Mouse (Mus musculus) splenic B cell, adult 2 months (primary cell): ENCODE data around the gene Apopt1.
A peak's percentile ranks its signal among the peaks of the same experiment; 100 is the strongest.
"Not testable (repeated sequence)": the region's sequence is repeated elsewhere in the genome, so short reads cannot be mapped to it uniquely, and the experiment has no call there.

ENCODE experiments used
- DNase-seq: peaks from one replicate; pipeline ENCODE4 v3.0.0-alpha.2; 2011; ENCODE audit warnings: low read depth, low spot score
- H3K27me3 ChIP-seq: 2 replicates; pipeline ENCODE4 v1.6.1; 2012; ENCODE audit warnings: mild to moderate bottlenecking, low read length, moderate library complexity, mixed read lengths; ENCODE audit not compliant: control insufficient read depth, poor library complexity, insufficient read depth, severe bottlenecking
- H3K36me3 ChIP-seq: 2 replicates; pipeline ENCODE4 v1.6.1; 2012; ENCODE audit warnings: mild to moderate bottlenecking, low read length, moderate library complexity, mixed read lengths; ENCODE audit not compliant: control insufficient read depth, poor library complexity, insufficient read depth, severe bottlenecking

Apopt1 gene

GRCm38 (mm10) chr12:111708181-111708580, 4.9 kb upstream of the Apopt1 start:
- Histone ChIP-seq H3K36me3 (peaks cover 2% of the 10 kb centered on the region), H3K27me3 (no peaks in the 10 kb centered on the region)
- DNase-seq: no peak

DNA sequence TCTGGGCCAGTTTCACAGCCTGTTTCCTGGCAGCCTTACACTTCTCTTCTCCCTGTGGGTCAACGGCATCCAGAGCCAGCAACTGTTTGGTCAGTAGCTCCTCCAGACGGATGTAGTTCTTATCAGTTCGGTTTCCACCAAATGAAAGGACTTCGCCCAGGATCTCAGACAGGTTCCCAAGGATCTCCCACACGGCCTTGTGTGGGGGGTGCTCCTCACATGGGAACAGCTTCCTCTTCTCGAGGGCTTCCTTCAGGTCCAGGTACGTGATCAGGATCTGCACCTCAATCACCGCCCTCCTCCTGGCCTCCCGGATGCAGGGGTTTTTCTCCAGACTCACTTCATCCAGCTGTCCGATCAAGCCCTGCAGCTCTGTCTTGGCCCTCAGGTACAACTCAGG, 3.0 kb upstream of the Apopt1 start:
- no peak for DNase-seq

GRCm38 (mm10) chr12:111712476-111712875, 585 bp upstream of the Apopt1 start:
- H3K36me3 ChIP-seq: peaks cover 2% of the 10 kb centered on the region
- peak; percentile 21 for DNase-seq
- no peaks in the 10 kb centered on the region for H3K27me3 ChIP-seq

More for the DNA sequence above, 3.0 kb upstream of the Apopt1 start:
- peaks cover 2% of the 10 kb centered on the region for H3K36me3 ChIP-seq
- H3K27me3 ChIP-seq: no peaks in the 10 kb centered on the region

GRCm38 (mm10) chr12:111713880-111714279, 819 bp downstream of the Apopt1 start:
- not testable (repeated sequence) for H3K27me3 ChIP-seq, H3K36me3 ChIP-seq, DNase-seq

- Histone ChIP-seq H3K27me3 (no peaks in the 10 kb centered on the region), H3K36me3 (no peaks in the 10 kb centered on the region)
- DNase-seq: no peak
Measured at GRCm38 (mm10) chr12:111716505-111716904, 3.4 kb downstream of the Apopt1 start.

DNA sequence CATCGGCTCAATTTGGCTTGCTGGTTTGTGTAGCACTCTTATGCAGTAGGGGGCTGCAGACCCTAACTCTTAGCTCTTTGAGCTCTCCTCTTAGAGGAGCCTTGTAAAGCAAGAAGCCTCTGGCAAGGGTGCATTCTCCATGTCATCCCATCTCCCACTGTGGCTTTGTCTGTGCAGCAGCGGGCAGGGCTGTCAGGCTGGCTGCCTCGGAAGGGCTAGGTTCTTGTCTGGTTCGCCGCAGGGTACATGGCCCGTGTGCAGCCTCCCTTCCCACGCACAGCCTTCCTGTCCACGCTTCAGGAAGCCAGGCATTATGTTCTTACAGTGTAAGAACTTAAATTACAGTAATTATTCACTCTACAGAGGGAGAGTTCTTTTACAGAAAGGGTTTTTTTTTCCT, 5.6 kb downstream of the Apopt1 start:
- Histone ChIP-seq H3K27me3 (no peaks in the 10 kb centered on the region), H3K36me3 (no peaks in the 10 kb centered on the region)
- no peak for DNase-seq

GRCm38 (mm10) chr12:111720222-111720621, 7.2 kb downstream of the Apopt1 start:
- Histone ChIP-seq H3K27me3 (no peaks in the 10 kb centered on the region), H3K36me3 (no peaks in the 10 kb centered on the region)
- no peak for DNase-seq

DNA sequence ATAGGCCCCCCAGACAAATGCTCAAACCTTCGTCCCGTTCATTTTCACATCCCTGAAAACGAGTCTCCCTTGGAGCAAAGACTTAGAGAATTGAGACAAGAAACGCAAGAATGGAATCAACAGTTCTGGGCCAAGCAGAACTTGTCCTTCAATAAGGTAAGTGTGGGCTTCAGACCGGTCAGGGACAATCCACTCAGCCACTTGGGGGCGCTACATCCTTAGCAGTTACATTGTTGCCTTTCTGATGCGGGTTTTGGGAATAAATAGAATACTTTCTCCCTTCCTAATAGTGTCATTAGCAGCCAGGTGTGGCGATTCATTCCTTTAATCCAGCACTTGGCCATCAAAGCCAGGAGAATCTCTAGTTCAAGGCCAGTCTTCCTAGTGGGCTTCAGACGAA, 9.6 kb downstream of the Apopt1 start:
- Histone ChIP-seq H3K36me3 (peaks cover 2% of the 10 kb centered on the region; the same call in 1 of the 2 replicates), H3K27me3 (no peaks in the 10 kb centered on the region)
- peak; percentile 64 for DNase-seq

DNA sequence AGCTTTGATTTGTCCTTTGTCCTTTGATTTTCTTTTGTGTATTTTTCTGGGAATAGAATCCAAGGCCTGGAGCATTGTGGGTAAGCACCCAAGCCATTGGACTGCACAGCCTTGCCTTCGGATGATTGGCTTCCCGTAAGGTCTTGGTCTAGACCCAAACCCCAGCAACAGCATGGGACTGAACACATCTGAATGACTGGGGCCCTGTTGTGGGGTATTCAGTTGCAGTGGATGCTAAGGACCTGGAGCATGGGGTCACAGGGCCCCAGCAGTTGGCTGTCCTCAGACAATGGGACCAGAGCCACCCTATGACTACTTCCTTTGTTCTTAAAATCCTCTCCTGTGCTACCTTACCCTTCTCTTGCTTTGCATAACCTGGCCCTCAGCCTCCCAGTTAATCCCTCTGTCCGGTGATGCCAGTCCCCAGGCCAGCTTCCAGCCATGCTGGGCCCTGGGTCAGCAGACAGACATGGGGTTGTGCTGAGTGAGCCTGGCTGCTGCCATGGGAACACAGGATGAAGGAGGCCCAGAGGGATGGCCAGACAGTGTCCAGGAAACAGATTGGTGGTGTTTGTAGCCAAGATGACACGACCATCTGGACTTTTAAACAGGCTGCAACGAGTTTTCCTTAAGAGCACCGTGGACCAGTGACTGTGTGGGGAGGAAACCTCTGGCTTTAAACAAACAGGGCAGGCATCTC, 11.7 kb downstream of the Apopt1 start:
- DNase-seq: no peak
- no peaks in the 10 kb centered on the region for H3K27me3 ChIP-seq
- H3K36me3 ChIP-seq: peaks cover 4% of the 10 kb centered on the region; the same call in 1 of the 2 replicates

DNA sequence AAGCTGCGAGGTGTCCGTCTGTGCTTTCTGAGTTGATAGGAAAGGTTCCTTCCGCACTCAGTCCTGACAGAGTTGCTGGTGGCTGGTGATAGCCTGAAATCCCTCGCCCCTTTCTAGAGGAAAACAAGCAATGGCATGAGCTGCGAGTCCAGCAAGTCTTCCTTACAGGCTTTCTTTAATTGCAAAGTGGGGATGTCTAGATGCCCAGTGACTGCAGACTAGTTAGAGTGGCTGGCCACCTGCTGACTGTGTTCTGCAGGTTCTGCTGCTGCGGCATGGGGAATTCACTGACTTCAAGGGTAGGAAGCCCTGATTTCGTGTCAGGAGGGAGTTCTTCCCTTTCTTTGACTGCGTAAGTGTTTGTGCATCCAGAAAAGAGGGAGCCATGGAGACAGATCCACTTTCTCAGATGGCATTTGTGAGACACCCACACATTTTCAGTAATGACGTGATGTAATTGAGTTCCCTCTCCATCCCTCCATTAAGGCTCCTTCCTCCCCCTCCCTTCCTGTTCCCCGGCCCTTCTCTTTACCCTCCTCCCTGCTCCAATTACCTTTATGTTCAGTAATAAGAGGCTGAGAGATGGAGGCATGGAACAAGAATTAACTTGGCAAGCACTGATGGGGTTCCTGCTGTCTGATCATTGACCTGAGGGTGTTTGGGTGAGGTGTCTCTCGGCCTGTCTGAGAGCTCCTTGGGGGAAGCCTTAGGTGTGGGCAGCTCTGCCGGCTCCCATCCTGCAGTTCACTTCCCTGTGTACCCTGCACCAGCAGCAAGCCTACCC, 12.5 kb downstream of the Apopt1 start:
- no peak for DNase-seq
- Histone ChIP-seq H3K27me3 (no peaks in the 10 kb centered on the region), H3K36me3 (peaks cover 4% of the 10 kb centered on the region; the same call in 1 of the 2 replicates)

- DNase-seq: no peak
- H3K27me3 ChIP-seq: no peaks in the 10 kb centered on the region
- peaks cover 4% of the 10 kb centered on the region; the same call in 1 of the 2 replicates for H3K36me3 ChIP-seq
Measured at GRCm38 (mm10) chr12:111726122-111726463, 13.0 kb downstream of the Apopt1 start.

GRCm38 (mm10) chr12:111727956-111728355, 14.9 kb downstream of the Apopt1 start:
- H3K27me3 ChIP-seq: no peaks in the 10 kb centered on the region
- DNase-seq: no peak

GRCm38 (mm10) chr12:111731822-111732807, 19.1 kb downstream of the Apopt1 start:
- no peaks in the 10 kb centered on the region for H3K27me3 ChIP-seq
- H3K36me3 ChIP-seq: 0 out of 2 replicates have a peak, but pooled peaks cover 3% of the 10 kb centered on the region
- DNase-seq: peak; percentile 94

More at GRCm38 (mm10) chr12:111727956-111728355, 14.9 kb downstream of the Apopt1 start:
- H3K36me3 ChIP-seq: peaks cover 5% of the 10 kb centered on the region; the same call in 1 of the 2 replicates

GRCm38 (mm10) chr12:111732921-111733320, 19.9 kb downstream of the Apopt1 start:
- Histone ChIP-seq H3K27me3 (no peaks in the 10 kb centered on the region), H3K36me3 (0 out of 2 replicates have a peak, but pooled peaks cover 3% of the 10 kb centered on the region)
- DNase-seq: no peak
